Mouse (Mus musculus): ENCODE measurements around the gene Nfyc.

The Nfyc gene

DNA sequence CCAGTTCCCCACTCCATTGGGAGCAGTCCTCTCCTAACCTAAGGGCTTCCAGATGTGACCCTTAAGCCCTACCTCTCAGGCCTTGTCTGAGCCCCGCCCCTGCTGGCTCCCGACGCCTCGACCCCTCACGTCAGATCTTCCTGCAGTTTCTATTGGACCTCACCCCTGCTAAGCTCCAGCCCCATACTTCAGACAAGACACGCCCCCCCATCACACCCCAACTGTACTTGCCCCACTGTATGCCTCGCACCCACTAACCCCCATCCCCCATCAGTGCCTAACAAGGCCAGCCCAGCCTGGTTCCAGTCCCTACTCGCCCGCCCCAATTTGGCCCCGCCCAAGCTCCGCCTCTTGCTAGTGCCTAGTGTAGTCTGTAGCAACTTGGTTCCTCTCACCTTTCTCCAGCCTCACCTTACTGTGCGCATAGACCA, 115.2 kb downstream of the Nfyc start:
- no peak for DNase-seq (ENCODE audit: low read depth, low spot score)

DNA sequence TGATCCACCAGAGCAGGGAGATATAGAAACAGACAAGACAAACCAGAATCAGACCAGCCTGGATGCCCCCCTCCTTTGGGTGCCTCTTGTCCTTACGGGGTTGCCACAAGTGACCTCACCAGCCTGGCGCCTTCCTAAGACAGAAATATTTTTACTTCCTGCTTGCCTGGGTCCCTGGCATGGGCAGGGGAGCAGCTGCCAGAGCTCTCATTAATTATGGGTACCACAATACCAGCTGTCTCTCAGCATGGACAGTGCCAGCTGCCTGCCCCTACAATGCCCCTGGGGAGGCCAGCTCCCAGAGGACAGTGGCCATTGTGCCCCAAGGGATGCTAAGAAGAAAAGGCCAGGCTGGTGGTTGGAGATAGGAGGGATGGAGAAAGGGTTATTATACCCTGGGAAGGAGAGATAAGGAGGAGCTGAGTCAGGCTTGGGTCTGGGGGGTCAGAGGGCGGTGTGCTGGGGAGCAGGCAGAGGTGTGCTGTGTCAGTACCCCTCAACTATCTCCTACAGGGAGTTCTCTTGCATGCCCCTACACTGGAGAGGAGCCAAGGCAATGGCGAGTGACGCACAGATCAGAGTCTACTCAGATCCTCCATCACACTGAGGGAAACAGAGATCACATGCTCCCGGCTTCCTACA, 117.4 kb downstream of the Nfyc start:
- no peak for DNase-seq (ENCODE audit: low read depth, low spot score)

DNA sequence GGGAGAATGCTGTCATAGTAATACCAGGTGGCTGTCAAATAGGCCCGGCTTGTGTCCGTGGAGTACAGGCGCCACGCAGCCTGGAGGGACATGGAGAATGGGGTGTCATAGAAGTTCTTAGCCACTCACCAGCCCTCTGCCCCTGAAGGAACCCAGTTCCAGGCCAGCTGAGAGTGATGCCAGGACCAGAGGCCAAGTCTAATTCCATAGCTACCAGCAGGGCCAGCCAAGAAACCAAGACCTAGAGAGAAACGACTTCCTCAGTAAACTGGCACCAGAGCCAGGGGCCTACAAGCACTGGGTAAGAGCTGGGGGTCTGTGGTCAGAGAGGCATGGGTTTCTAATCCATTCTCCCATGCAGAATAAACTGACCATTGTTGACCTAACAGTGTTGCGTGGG, 118.4 kb downstream of the Nfyc start:
- DNase-seq (ENCODE audit: low read depth, low spot score), result no peak

- DNase-seq (ENCODE audit: low read depth, low spot score), result no peak
Observed at GRCm38 (mm10) chr4:120712236-120712635, 119.1 kb downstream of the Nfyc start.
